Mouse (Mus musculus) regulatory T cell (primary cell): ENCODE data around the gene Vmn1r189.
"Not testable (repeated sequence)": the region's sequence is repeated elsewhere in the genome, so short reads cannot be mapped to it uniquely, and the experiment has no call there.

ENCODE experiments used
- in situ Hi-C: fragments of 300-600 bp; cut with MboI, MseI; formaldehyde crosslinking; loops from one replicate; pipeline ENCODE4 v1.15.1; 2025; ENCODE audit warnings: high pct_unique_total_duplicates

Gene Vmn1r189

GRCm38 (mm10) chr13:22105724-22106123 is at the start of gene Vmn1r189:
Gene Vmn1r189, minus strand, starts transcription at chr13:22105824.
- in situ Hi-C loops = loop anchor here (5.0 kb wide), 1 partner anchor 1107 kb away; the partner anchor contains the start of gene Vmn1r221

- in situ Hi-C loops = not testable (repeated sequence)
Observed at GRCm38 (mm10) chr13:22136495-22137293, 31.1 kb upstream of the Vmn1r189 start.

- in situ Hi-C loops = not testable (repeated sequence)
Observed at GRCm38 (mm10) chr13:22084140-22084539, 21.5 kb downstream of the Vmn1r189 start, which contains the start of gene Vmn1r188. Gene Vmn1r188, plus strand, starts transcription at chr13:22084440.

- in situ Hi-C loops = loop anchor here (5.0 kb wide), 1 partner anchor 1329 kb away; no protein-coding TSS in a partner anchor
Observed at GRCm38 (mm10) chr13:22063468-22063867, 42.2 kb downstream of the Vmn1r189 start.

DNA sequence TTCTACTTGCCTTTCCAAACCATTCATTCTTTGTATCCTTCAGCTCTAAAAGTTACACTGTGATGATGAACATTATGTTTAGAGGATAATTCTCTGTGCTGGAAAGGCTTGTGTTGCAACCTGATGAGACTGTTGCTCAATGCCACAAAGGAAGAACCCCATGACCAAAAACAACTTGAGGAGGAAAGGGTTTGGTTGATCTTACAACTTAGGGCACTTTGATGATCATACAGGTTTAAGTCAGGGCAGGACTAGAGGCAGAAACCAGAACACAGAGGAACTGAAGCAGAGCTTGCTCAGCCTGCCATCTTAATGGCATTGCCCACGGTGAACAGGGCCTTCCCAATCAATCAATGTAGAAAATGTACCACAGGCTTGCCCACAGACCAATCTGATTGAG is 44.2 kb downstream of the Vmn1r189 start:
- in situ Hi-C loops = loop anchor here (5.0 kb wide), 1 partner anchor 1331 kb away; no protein-coding TSS in a partner anchor

DNA sequence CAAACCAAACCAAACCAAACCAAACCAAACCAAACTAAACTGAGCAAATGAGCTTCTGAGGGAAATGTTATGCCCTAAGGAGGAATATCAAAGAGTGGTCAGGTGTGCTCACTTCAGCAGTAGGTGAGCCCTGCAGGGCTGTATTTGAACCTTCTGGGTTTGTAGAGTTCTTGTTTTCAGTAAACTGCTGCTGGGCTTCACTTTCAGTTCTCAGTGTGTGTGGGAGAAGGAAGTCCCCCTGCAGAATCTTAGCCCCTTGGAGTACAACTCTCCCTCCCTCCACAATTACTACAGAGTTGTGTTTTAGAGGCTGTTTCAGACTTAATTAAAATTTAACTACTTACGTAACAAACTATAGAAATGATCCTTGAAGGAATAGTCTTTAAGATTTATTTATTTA is 51.9 kb downstream of the Vmn1r189 start:
- in situ Hi-C loops = loop anchor here (5.0 kb wide), 1 partner anchor 1469 kb away; no protein-coding TSS in a partner anchor

DNA sequence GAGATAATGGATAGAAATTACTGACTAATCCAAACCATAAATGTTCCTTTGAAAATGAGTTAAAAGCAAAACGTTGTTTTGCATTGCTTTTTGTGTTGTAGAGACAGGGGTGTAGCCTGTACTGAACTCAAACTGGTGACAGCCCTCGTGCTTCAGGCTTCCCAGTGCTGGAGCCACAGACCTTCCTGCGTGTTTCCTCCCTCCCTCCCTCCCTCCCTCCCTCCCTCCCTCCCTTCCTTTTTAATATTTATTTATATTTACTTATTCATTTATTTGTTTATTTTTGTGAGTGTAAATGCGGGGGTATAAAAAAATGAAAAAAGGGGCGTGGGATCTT is 54.1 kb downstream of the Vmn1r189 start:
- in situ Hi-C loops = loop anchor here (5.0 kb wide), 1 partner anchor 1471 kb away; no protein-coding TSS in a partner anchor

DNA sequence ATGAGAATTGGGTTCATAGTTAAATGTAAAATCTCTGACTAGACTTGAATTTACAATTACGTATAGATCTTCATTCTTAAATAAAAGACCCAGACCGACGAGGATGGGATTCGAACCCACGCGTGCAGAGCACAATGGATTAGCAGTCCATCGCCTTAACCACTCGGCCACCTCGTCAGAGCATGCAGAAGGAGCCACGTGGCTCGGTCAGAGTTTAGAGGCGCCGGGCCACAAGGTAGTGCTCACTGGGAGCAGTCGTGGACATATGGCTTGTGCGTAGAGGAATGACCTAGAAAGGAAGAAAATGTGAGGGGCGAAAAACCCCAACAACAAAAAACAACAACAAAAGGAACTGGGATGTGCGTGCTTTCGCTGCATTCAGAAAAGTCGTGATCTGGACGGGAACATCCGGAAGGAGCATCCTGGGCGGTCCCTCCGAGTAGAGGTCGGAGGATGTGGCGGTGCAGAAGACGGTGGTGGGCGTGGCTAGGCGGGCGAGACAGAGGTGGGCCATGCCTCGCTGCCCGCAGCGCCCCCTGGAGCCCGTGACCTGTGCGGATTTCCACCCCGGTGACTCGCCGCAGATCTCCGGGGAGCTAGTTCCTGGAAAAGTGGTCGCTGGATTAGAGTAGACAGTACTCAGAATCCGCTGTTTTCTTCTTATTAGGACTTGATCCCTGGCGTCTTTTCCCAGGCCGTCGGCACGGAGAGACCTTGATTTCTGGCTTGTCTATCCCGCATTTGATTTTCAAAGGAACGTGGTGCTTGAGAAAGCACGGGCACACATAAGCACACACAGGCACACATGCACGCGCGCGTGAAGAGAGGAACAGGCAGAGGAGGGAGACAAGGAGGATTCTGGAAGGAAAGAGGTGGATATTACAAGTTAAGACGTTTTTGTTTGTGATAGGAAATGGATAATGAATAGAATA is 54.8 kb downstream of the Vmn1r189 start:
- in situ Hi-C loops = loop anchor here (5.0 kb wide), 1 partner anchor 1471 kb away; no protein-coding TSS in a partner anchor
